Comparison of ENCODE assay signal across 8 mouse cellular contexts in genomic region chr2:26380131-26380771, GRCm38 (mm10). TPM values are rescaled to one million over a fixed set of nuclear protein-coding genes. Genes with fewer than 3 reads are reported as not detected.
A peak's percentile ranks its signal among the peaks of the same experiment; 100 is the strongest.
DNase-seq lines count a peak whose midpoint lies in the region; ATAC-seq and TF ChIP-seq lines count a peak whose summit lies in the region.

Gene Snapc4, minus strand, starts transcription at chr2:26380653.

- WGBS in forebrain, embryonic 13.5 days = under 1% methylated on average over 38 of the region's 38 CpGs
- WGBS in large intestine, adult 2 months = under 1% methylated on average over 38 of the region's 38 CpGs
- under 1% methylated on average over 38 of the region's 38 CpGs for WGBS in lung, adult 2 months
- WGBS in olfactory bulb, adult 2 months = under 1% methylated on average over 38 of the region's 38 CpGs
- under 1% methylated on average over 38 of the region's 38 CpGs for WGBS in thymus, adult 2 months

- H3K4me1 ChIP-seq in forebrain, embryonic 13.5 days = peaks cover 16% of the 10 kb centered on the region
- peaks cover 3% of the 10 kb centered on the region for H3K4me1 ChIP-seq in lung, adult 2 months (ENCODE audit: control insufficient read depth, insufficient read depth, low read length)
- H3K4me1 ChIP-seq in olfactory bulb, adult 2 months (ENCODE audit: control insufficient read depth, insufficient read depth, low read length) = no peaks in the 10 kb centered on the region
- H3K4me1 ChIP-seq in thymus, adult 2 months (replicated peaks; ENCODE audit: control insufficient read depth, insufficient read depth, low read length) = peaks cover 4% of the 10 kb centered on the region

- intact Hi-C loops in heart, postnatal 10 days (cut with DNase I) = no loop called here

- ATAC-seq in forebrain, embryonic 13.5 days = peak; percentile 97

- peak within 1 kb of the TSS; percentile 66 for H3K27ac ChIP-seq in forebrain, embryonic 13.5 days
- H3K27ac ChIP-seq in olfactory bulb, adult 2 months (ENCODE audit: insufficient read depth, low read depth, low read length) = no peak within 1 kb of the TSS
- H3K27ac ChIP-seq in thymus, adult 2 months (ENCODE audit: control insufficient read depth, insufficient read depth, low read length) = no peak within 1 kb of the TSS

- H3K36me3 ChIP-seq in forebrain, embryonic 13.5 days (ENCODE audit: poor library complexity, severe bottlenecking) = peaks cover 68% of the 10 kb centered on the region
- peaks cover 26% of the 10 kb centered on the region for H3K36me3 ChIP-seq in thymus, adult 2 months (ENCODE audit: control insufficient read depth, insufficient read depth, low read length)

- peak within 1 kb of the TSS; percentile 87 for H3K4me3 ChIP-seq in forebrain, embryonic 13.5 days
- H3K4me3 ChIP-seq in lung, adult 2 months (replicated peaks; ENCODE audit: extremely low read depth, low read depth, low read length) = peak within 1 kb of the TSS; percentile 94
- H3K4me3 ChIP-seq in olfactory bulb, adult 2 months (ENCODE audit: insufficient read depth, low read depth, low read length) = peak within 1 kb of the TSS; percentile 58
- peak within 1 kb of the TSS; percentile 60 for H3K4me3 ChIP-seq in thymus, adult 2 months (ENCODE audit: control insufficient read depth, insufficient read depth, low read length)

- DNase-seq in ES-CJ7 (ENCODE audit: low read depth, low spot score) = peak; percentile 89
- DNase-seq in c-Kit-positive CD71-positive TER-119-positive erythroid progenitor cells, embryonic 14.5 days (ENCODE audit: low spot score) = peak; percentile 77
- DNase-seq in heart, postnatal 10 days = peak; percentile 85 to 89
- DNase-seq in large intestine, adult 2 months (ENCODE audit: low read depth, low spot score) = peak; percentile 45
- peak; percentile 78 for DNase-seq in lung, adult 2 months
- DNase-seq in thymus, adult 2 months = peak; percentile 87

- H3K9ac ChIP-seq in forebrain, embryonic 13.5 days = peak within 1 kb of the TSS; percentile 85

- TF ChIP-seq CTCF in lung, adult 2 months (IDR thresholded peaks at IDR 0.05; ENCODE audit: insufficient read depth, low read length) = no peak
- TF ChIP-seq CTCF in olfactory bulb, adult 2 months (IDR thresholded peaks at IDR 0.05; ENCODE audit: insufficient read depth, low read depth, low read length) = no peak
- no peak; the same call in 1 of the 2 replicates for TF ChIP-seq CTCF in thymus, adult 2 months (IDR thresholded peaks at IDR 0.05; ENCODE audit: borderline replicate concordance, control insufficient read depth, extremely low read depth, insufficient read depth, low read length, poor library complexity)

- H3K4me2 ChIP-seq in forebrain, embryonic 13.5 days = peak within 1 kb of the TSS; percentile 98

- 0 out of 2 replicates have a peak, but pooled peaks have one; percentile 24 for TF ChIP-seq POLR2A in lung, adult 2 months (IDR thresholded peaks at IDR 0.05; ENCODE audit: borderline replicate concordance, extremely low read depth, low read depth, low read length)
- TF ChIP-seq POLR2A in olfactory bulb, adult 2 months (IDR thresholded peaks at IDR 0.05; ENCODE audit: insufficient read depth, low read depth, low read length) = no peak
- TF ChIP-seq POLR2A in thymus, adult 2 months (IDR thresholded peaks at IDR 0.05; ENCODE audit: control insufficient read depth, extremely low read depth, insufficient read depth, low read length, poor library complexity) = no peak

- H3K27me3 ChIP-seq in forebrain, embryonic 13.5 days = no peaks in the 10 kb centered on the region
- no peaks in the 10 kb centered on the region for H3K27me3 ChIP-seq in thymus, adult 2 months (ENCODE audit: control insufficient read depth, insufficient read depth, low read length)

- no peaks in the 10 kb centered on the region for H3K9me3 ChIP-seq in forebrain, embryonic 13.5 days (replicated peaks)

RNA-seq across cellular contexts. Expression of gene Snapc4, which starts in this region (rescaled TPM):
- 25.1 and 30.9 TPM in 2 replicates for polyA plus RNA-seq in forebrain, embryonic 13.5 days (2015; fragmentation: Nextera tagmentation; extraction: Ambion mirVana)
- 10 to 100 TPM; 13.0 to 15.5 TPM for total RNA-seq in heart, postnatal 10 days (2021)
- 25.0 and 28.1 TPM in 2 replicates for polyA plus RNA-seq in large intestine, adult 2 months (2012; rRNA removed)
- 27.9 and 31.0 TPM in 2 replicates for polyA plus RNA-seq in lung, adult 2 months (2012; rRNA removed)
- polyA plus RNA-seq in olfactory bulb, adult 2 months (2012; ENCODE audit: insufficient read depth, insufficient read length, low replicate concordance, missing spikeins) = not detected in 2 replicates
- 59.2 and 60.4 TPM in 2 replicates for polyA plus RNA-seq in thymus, adult 2 months (2012; rRNA removed)

Comparison
In these comparisons a context has a peak if more than half of its experiments do, and no peak if none do; other contexts are left out.
1. RNA of gene Snapc4 (polyA plus RNA-seq): 59.2 to 60.4 TPM in thymus, adult 2 months, 27.9 to 31.0 TPM in lung, adult 2 months, 25.1 to 30.9 TPM in forebrain, embryonic 13.5 days and 25.0 to 28.1 TPM in large intestine, adult 2 months; not detected in olfactory bulb, adult 2 months; every median in the first group is over 10 times any median in the second.
2. Peak in every context shown above with its lines, with median percentiles within 50 percentile points of each other: DNase-seq and H3K4me3 ChIP-seq.